22 mouse cellular contexts compared by ENCODE assay signal in genomic region chr3:127977240-127977639, GRCm38 (mm10).
DNase-seq lines count a peak whose midpoint lies in the region; ATAC-seq lines count a peak whose summit lies in the region.
"Had no signal": no experiment of that assay in that cellular context is flagged by ENCODE, and none has a peak within 500 bp of the region (broad histone marks: within the 10 kb centered on the region; RNA-seq: fewer than 3 reads in every experiment).

No protein-coding gene starts in this region.

- DNase-seq in kidney, adult 9 months = peak; percentile 49
- no peak for DNase-seq in intestine, embryonic 14.5 days (ENCODE audit: low spot score)
- peak; percentile 26 to 37 for DNase-seq in kidney, postnatal 36 days
- DNase-seq in spleen, adult 18-20 months = no peak
- no peak for DNase-seq in B cell, adult 2 months
- DNase-seq: adrenal gland, postnatal 10 days; cerebellum, adult 11 months; cerebellum, adult 8-10 months; cerebellum, postnatal 14 days; embryo, embryonic 11 days; gastrocnemius, postnatal 14 days; heart, adult 2 months; heart, postnatal 14 days had no signal

- H3K4me2 ChIP-seq in kidney, embryonic 16.5 days (replicated peaks; ENCODE audit: low read depth, low read length) = no peak overlapping the region
- no peak overlapping the region for H3K4me2 ChIP-seq in intestine, embryonic 14.5 days (ENCODE audit: low read length)
- no peak overlapping the region for H3K4me2 ChIP-seq in intestine, embryonic 16.5 days (ENCODE audit: low read depth, low read length)
- H3K4me2 ChIP-seq: embryonic facial prominence, embryonic 12.5 days; heart, embryonic 11.5 days; heart, embryonic 15.5 days; hindbrain, embryonic 13.5 days had no signal

- ATAC-seq in kidney, embryonic 16.5 days (ENCODE audit: low FRiP score, low TSS enrichment) = no peak
- no peak for ATAC-seq in intestine, embryonic 14.5 days (replicated peaks; ENCODE audit: low FRiP score, low TSS enrichment, low read depth)
- peak; percentile 85 for ATAC-seq in intestine, embryonic 16.5 days
- ATAC-seq: CD4-positive, CD25-positive, alpha-beta regulatory T cell, adult 4 months; forebrain, embryonic 16.5 days had no signal

- H3K27me3 ChIP-seq in kidney, embryonic 16.5 days (ENCODE audit: insufficient read depth, low read length) = no peaks in the 10 kb centered on the region
- H3K27me3 ChIP-seq in intestine, embryonic 14.5 days (replicated peaks; ENCODE audit: control insufficient read depth, insufficient read depth, low read length) = no peaks in the 10 kb centered on the region
- no peaks in the 10 kb centered on the region for H3K27me3 ChIP-seq in intestine, embryonic 16.5 days (replicated peaks; ENCODE audit: control insufficient read depth, insufficient read depth, low read length)
- H3K27me3 ChIP-seq: embryonic facial prominence, embryonic 12.5 days; heart, embryonic 15.5 days; hindbrain, embryonic 13.5 days had no signal

- no peaks in the 10 kb centered on the region for H3K9me3 ChIP-seq in kidney, embryonic 16.5 days (ENCODE audit: low read length)
- H3K9me3 ChIP-seq in intestine, embryonic 14.5 days (ENCODE audit: control insufficient read depth, low read length) = no peaks in the 10 kb centered on the region
- no peaks in the 10 kb centered on the region for H3K9me3 ChIP-seq in intestine, embryonic 16.5 days (ENCODE audit: control insufficient read depth, low read length)
- H3K9me3 ChIP-seq: embryonic facial prominence, embryonic 12.5 days; G1E; heart, embryonic 15.5 days; hindbrain, embryonic 13.5 days had no signal

- H3K36me3 ChIP-seq in kidney, embryonic 16.5 days (ENCODE audit: insufficient read depth, low read length) = no peaks in the 10 kb centered on the region
- no peaks in the 10 kb centered on the region for H3K36me3 ChIP-seq in intestine, embryonic 14.5 days (ENCODE audit: control insufficient read depth, insufficient read depth, low read length)
- no peaks in the 10 kb centered on the region for H3K36me3 ChIP-seq in intestine, embryonic 16.5 days (ENCODE audit: control insufficient read depth, insufficient read depth, low read length)
- H3K36me3 ChIP-seq: embryonic facial prominence, embryonic 12.5 days; G1E; heart, embryonic 15.5 days; hindbrain, embryonic 13.5 days had no signal

- H3K27ac ChIP-seq in kidney, embryonic 16.5 days (ENCODE audit: low read length) = no peak overlapping the region
- peak overlapping the region; percentile 43; the same call in 1 of the 2 replicates for H3K27ac ChIP-seq in intestine, embryonic 14.5 days (ENCODE audit: low read depth)
- H3K27ac ChIP-seq in intestine, embryonic 16.5 days (ENCODE audit: low read length) = no peak overlapping the region; the same call in 1 of the 2 replicates
- H3K27ac ChIP-seq: embryonic facial prominence, embryonic 12.5 days; heart, adult 2 months; heart, embryonic 15.5 days; hindbrain, embryonic 13.5 days had no signal

- H3K9ac ChIP-seq in kidney, embryonic 16.5 days (replicated peaks; ENCODE audit: low read length) = no peak overlapping the region
- no peak overlapping the region for H3K9ac ChIP-seq in intestine, embryonic 14.5 days (ENCODE audit: low read length)
- H3K9ac ChIP-seq in intestine, embryonic 16.5 days (ENCODE audit: low read depth, low read length) = no peak overlapping the region
- H3K9ac ChIP-seq: embryonic facial prominence, embryonic 12.5 days; heart, embryonic 15.5 days; hindbrain, embryonic 13.5 days had no signal

- H3K4me3 ChIP-seq in kidney, embryonic 16.5 days (ENCODE audit: low read length) = no peak overlapping the region
- no peak overlapping the region for H3K4me3 ChIP-seq in intestine, embryonic 14.5 days (ENCODE audit: low read depth, low read length)
- H3K4me3 ChIP-seq in intestine, embryonic 16.5 days (ENCODE audit: low read length) = no peak overlapping the region
- H3K4me3 ChIP-seq: embryonic facial prominence, embryonic 12.5 days; heart, adult 2 months; heart, embryonic 15.5 days; hindbrain, embryonic 13.5 days had no signal

- no peaks in the 10 kb centered on the region for H3K4me1 ChIP-seq in kidney, embryonic 16.5 days (ENCODE audit: insufficient read depth, low read length)
- H3K4me1 ChIP-seq in intestine, embryonic 14.5 days (replicated peaks; ENCODE audit: control insufficient read depth, insufficient read depth, low read length) = no peaks in the 10 kb centered on the region
- no peaks in the 10 kb centered on the region for H3K4me1 ChIP-seq in intestine, embryonic 16.5 days (ENCODE audit: control insufficient read depth, insufficient read depth, low read length)
- H3K4me1 ChIP-seq: embryonic facial prominence, embryonic 12.5 days; heart, embryonic 15.5 days; hindbrain, embryonic 13.5 days had no signal

- WGBS in kidney, embryonic 16.5 days = 65% methylated on average over 6 of the region's 6 CpGs
- WGBS in intestine, embryonic 14.5 days = 28% methylated on average over 6 of the region's 6 CpGs
- 36% methylated on average over 6 of the region's 6 CpGs for WGBS in intestine, embryonic 16.5 days

Comparison
In these comparisons a context has a peak if more than half of its experiments do, and no peak if none do; other contexts are left out.
1. DNase-seq: peak in kidney, adult 9 months (single experiment) and kidney, postnatal 36 days (2 of 2); none in intestine, embryonic 14.5 days (single experiment), spleen, adult 18-20 months (0 of 2) and B cell, adult 2 months (0 of 2).